Mouse (Mus musculus): ENCODE data around the gene Zfp467.

DNA sequence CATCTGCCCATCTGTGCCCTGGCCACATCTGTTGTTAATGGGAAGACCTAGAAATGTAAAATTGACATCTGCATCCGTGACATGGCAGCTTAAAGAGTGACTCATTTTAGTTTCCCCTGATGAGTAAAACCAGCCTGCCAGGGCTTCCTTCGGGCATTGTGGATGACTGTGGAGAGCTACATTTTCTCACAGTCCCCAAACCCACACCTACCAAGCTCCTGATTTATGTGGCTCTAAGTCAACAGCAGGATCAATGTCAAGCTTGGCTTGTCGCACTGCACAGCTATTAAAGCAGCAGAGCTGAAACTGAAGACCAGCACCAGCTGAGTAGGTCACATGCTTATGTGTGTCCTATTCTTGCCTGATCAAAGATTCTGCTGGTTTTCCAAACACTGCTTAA is 35.1 kb downstream of the Zfp467 start:
- TF ChIP-seq CTCF (IDR thresholded peaks at IDR 0.05; ENCODE audit: extremely low read depth, insufficient read depth, low read length) (no peak), POLR2A (IDR thresholded peaks at IDR 0.05; ENCODE audit: extremely low read depth, insufficient read depth, low read length) (no peak)

Measured in cortical plate, adult 2 months (tissue).